In the genomic region with DNA sequence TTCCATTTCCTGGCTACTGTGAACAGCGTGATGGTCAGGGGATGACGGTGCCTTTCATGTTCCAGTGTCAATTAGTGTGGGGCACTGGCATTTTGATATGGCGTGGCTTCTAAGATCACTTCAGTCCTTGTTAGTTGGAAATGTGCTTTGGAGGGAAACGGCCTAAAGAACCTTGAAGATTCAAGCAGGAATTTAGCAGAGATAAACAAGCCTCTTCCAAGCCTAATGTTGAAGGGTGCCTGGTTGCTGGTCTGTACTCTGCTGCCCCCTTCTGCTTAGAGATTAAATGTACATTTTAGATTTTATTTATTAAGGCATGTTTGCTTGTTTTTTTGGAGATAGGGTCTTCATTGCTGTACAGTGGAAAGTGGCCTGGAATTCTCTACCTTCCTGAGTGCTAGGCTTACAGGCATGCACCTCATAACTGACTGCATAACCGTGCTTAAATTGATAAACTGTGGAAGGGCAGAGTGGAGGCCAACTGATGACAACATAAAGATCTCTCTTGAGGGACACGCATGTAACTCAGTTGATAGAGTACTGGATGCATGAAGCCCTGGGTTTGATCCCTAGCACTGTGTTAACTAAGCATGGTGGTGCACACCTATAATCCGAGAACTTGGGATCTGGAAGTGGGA, we compare ENCODE assay signal across 13 mouse cellular contexts. TPM values are rescaled to one million over a fixed set of nuclear protein-coding genes. Genes with fewer than 3 reads are reported as not detected.
DNase-seq lines count a peak whose midpoint lies in the region; ATAC-seq lines count a peak whose summit lies in the region.
"Had no signal": no experiment of that assay in that cellular context is flagged by ENCODE, and none has a peak within 500 bp of the region (broad histone marks: within the 10 kb centered on the region; RNA-seq: fewer than 3 reads in every experiment).

No protein-coding gene starts in this region.

- WGBS in kidney, embryonic 14.5 days = 61% methylated on average over 7 of the region's 7 CpGs

- H3K4me3 ChIP-seq in kidney, embryonic 14.5 days (ENCODE audit: low read length) = no peak overlapping the region
- H3K4me3 ChIP-seq: erythroblast, embryonic 14.5 days; limb, embryonic 12.5 days; neural tube, embryonic 12.5 days had no signal

- peak; percentile 9 for DNase-seq in adrenal gland, adult 2 months
- no peak for DNase-seq in adrenal gland, adult 8-10 months
- DNase-seq in kidney, postnatal 10 days = no peak
- DNase-seq in brain, adult 2 months (ENCODE audit: low read depth, low spot score) = peak; percentile 78
- peak; percentile 6 for DNase-seq in lung, postnatal 25 days (ENCODE audit: low spot score)
- DNase-seq in T-cell, adult 2 months (ENCODE audit: low spot score) = no peak
- no peak for DNase-seq in urinary bladder, postnatal 36 days (ENCODE audit: low spot score in 2 of 2)
- DNase-seq: thymus, postnatal 14 days had no signal

- H3K9ac ChIP-seq in kidney, embryonic 14.5 days (ENCODE audit: low read depth, low read length) = no peak overlapping the region
- H3K9ac ChIP-seq: limb, embryonic 12.5 days; neural tube, embryonic 12.5 days had no signal

- 0 out of 2 replicates have a peak, but pooled peaks have one; percentile 35 for ATAC-seq in kidney, embryonic 14.5 days (ENCODE audit: low FRiP score, low TSS enrichment)

- H3K4me1 ChIP-seq in kidney, embryonic 14.5 days (ENCODE audit: control insufficient read depth, insufficient read depth, low read length) = no peaks in the 10 kb centered on the region

- H3K27ac ChIP-seq in kidney, embryonic 14.5 days (ENCODE audit: low read depth, low read length) = no peak overlapping the region
- H3K27ac ChIP-seq: limb, embryonic 12.5 days; neural tube, embryonic 12.5 days had no signal

- H3K36me3 ChIP-seq in kidney, embryonic 14.5 days (ENCODE audit: control insufficient read depth, insufficient read depth, low read length) = no peaks in the 10 kb centered on the region
- H3K36me3 ChIP-seq: limb, embryonic 12.5 days; neural tube, embryonic 12.5 days had no signal

- no peak overlapping the region for H3K4me2 ChIP-seq in kidney, embryonic 14.5 days (replicated peaks; ENCODE audit: low read depth, low read length)
- H3K4me2 ChIP-seq: limb, embryonic 12.5 days; neural tube, embryonic 12.5 days had no signal

- H3K27me3 ChIP-seq in kidney, embryonic 14.5 days (ENCODE audit: control insufficient read depth, insufficient read depth, low read length) = no peaks in the 10 kb centered on the region
- H3K27me3 ChIP-seq: limb, embryonic 12.5 days; neural tube, embryonic 12.5 days had no signal

- H3K9me3 ChIP-seq in kidney, embryonic 14.5 days (ENCODE audit: control insufficient read depth, low read length) = no peaks in the 10 kb centered on the region
- H3K9me3 ChIP-seq: limb, embryonic 12.5 days; neural tube, embryonic 12.5 days had no signal

RNA-seq across cellular contexts. Expression of a gene that starts 40.1 kb away (rescaled TPM):
- 1 to 10 TPM in 1 of 2 experiments, under 1 TPM in 1; 0.69 to 1.7 TPM for total RNA-seq in adrenal gland, adult 2 months (2021)
- polyA plus RNA-seq in adrenal gland, adult 2 months (2012; rRNA removed) = 0.40 and 0.85 TPM in 2 replicates
- total RNA-seq in adrenal gland, adult 8-10 months (2022) = 1 to 10 TPM in 3 of 4 experiments, under 1 TPM in 1; 0.75 to 1.8 (median 1.6) TPM
- 1.0 and 2.0 TPM in 2 replicates for polyA plus RNA-seq in kidney, embryonic 14.5 days (2014; fragmentation: Nextera tagmentation; extraction: Ambion mirVana)
- total RNA-seq: hematopoietic stem cell, adult 5-6 weeks had no signal
- polyA plus RNA-seq: erythroblast, embryonic 14.5 days had no signal

Comparison
In these comparisons a context has a peak if more than half of its experiments do, and no peak if none do; other contexts are left out.
1. DNase-seq: peak in adrenal gland, adult 2 months (single experiment), brain, adult 2 months (single experiment) and lung, postnatal 25 days (single experiment); none in adrenal gland, adult 8-10 months (single experiment), kidney, postnatal 10 days (single experiment), T-cell, adult 2 months (single experiment) and urinary bladder, postnatal 36 days (0 of 2).